ENCODE assay signal across 11 mouse cellular contexts in the genomic region with DNA sequence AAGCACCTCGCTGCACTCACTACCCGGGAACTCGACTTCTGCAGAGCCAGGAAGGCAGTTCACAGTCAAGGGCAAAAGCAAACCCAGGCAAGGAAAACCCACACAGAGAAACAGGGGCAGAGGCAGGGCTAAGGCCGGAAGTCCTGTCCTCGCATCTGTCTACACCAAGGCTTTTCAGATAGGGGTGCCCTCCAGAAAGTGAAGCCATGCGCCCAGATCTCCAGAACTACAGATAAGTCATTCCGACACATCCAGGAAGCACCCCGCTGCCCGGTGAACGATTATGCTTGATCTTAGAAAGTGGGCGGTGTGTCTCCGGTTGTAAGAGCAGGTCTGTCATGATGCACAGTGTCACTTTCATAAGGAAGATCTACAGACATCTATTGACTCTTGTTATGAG.
DNase-seq lines count a peak whose midpoint lies in the region; ATAC-seq and TF ChIP-seq lines count a peak whose summit lies in the region.
"Had no signal": no experiment of that assay in that cellular context is flagged by ENCODE, and none has a peak within 500 bp of the region (broad histone marks: within the 10 kb centered on the region; RNA-seq: fewer than 3 reads in every experiment).

No protein-coding gene starts in this region.

- no peaks in the 10 kb centered on the region for H3K9me3 ChIP-seq in heart, embryonic 10.5 days
- H3K9me3 ChIP-seq in midbrain, embryonic 14.5 days (ENCODE audit: control insufficient read depth, low read length): no peaks in the 10 kb centered on the region
- no peaks in the 10 kb centered on the region for H3K9me3 ChIP-seq in midbrain, embryonic 10.5 days (replicated peaks)
- no peaks in the 10 kb centered on the region for H3K9me3 ChIP-seq in kidney, embryonic 14.5 days (ENCODE audit: control insufficient read depth, low read length)
- H3K9me3 ChIP-seq: embryonic facial prominence, embryonic 13.5 days; G1E; liver, embryonic 13.5 days had no signal

- H3K4me3 ChIP-seq in heart, embryonic 10.5 days: peak overlapping the region; percentile 33
- no peak overlapping the region; the same call in 1 of the 2 replicates for H3K4me3 ChIP-seq in midbrain, embryonic 14.5 days (replicated peaks; ENCODE audit: low read depth, low read length)
- no peak overlapping the region for H3K4me3 ChIP-seq in midbrain, embryonic 10.5 days
- H3K4me3 ChIP-seq in small intestine, adult 2 months (ENCODE audit: low read depth, low read length): peak overlapping the region; percentile 61
- H3K4me3 ChIP-seq in kidney, embryonic 14.5 days (ENCODE audit: low read length): no peak overlapping the region
- H3K4me3 ChIP-seq: liver, embryonic 13.5 days had no signal

- H3K27me3 ChIP-seq in heart, embryonic 10.5 days (ENCODE audit: insufficient read depth, poor library complexity, severe bottlenecking): no peaks in the 10 kb centered on the region
- H3K27me3 ChIP-seq in midbrain, embryonic 14.5 days (ENCODE audit: control insufficient read depth, insufficient read depth, low read length): no peaks in the 10 kb centered on the region
- peaks cover 25% of the 10 kb centered on the region for H3K27me3 ChIP-seq in midbrain, embryonic 10.5 days (ENCODE audit: low read depth, poor library complexity, severe bottlenecking)
- H3K27me3 ChIP-seq in small intestine, adult 2 months (ENCODE audit: control insufficient read depth, insufficient read depth, low read length): no peaks in the 10 kb centered on the region
- no peaks in the 10 kb centered on the region for H3K27me3 ChIP-seq in kidney, embryonic 14.5 days (ENCODE audit: control insufficient read depth, insufficient read depth, low read length)

- no peak for DNase-seq in heart, embryonic 10.5 days (ENCODE audit: low spot score)
- DNase-seq in heart, adult 9 months (ENCODE audit: low spot score in 2 of 2): no peak
- no peak for DNase-seq in midbrain, embryonic 14.5 days
- no peak for DNase-seq in midbrain, embryonic 10.5 days (ENCODE audit: low spot score)
- peak; percentile 33 to 57 for DNase-seq in cerebellum, postnatal 36 days
- no peak for DNase-seq in kidney, postnatal 4 days
- DNase-seq: liver, embryonic 13.5 days had no signal

- no peaks in the 10 kb centered on the region for H3K36me3 ChIP-seq in heart, embryonic 10.5 days
- H3K36me3 ChIP-seq in midbrain, embryonic 14.5 days (ENCODE audit: control insufficient read depth, insufficient read depth, low read length): no peaks in the 10 kb centered on the region
- H3K36me3 ChIP-seq in midbrain, embryonic 10.5 days: no peaks in the 10 kb centered on the region
- peaks cover 7% of the 10 kb centered on the region; the same call in 1 of the 2 replicates for H3K36me3 ChIP-seq in small intestine, adult 2 months (ENCODE audit: control insufficient read depth, insufficient read depth, low read length)
- H3K36me3 ChIP-seq in kidney, embryonic 14.5 days (ENCODE audit: control insufficient read depth, insufficient read depth, low read length): no peaks in the 10 kb centered on the region
- H3K36me3 ChIP-seq: embryonic facial prominence, embryonic 13.5 days; G1E; liver, embryonic 13.5 days had no signal

- peak overlapping the region; percentile 64 for H3K4me2 ChIP-seq in midbrain, embryonic 14.5 days (ENCODE audit: low read length)
- no peak overlapping the region for H3K4me2 ChIP-seq in kidney, embryonic 14.5 days (replicated peaks; ENCODE audit: low read depth, low read length)
- H3K4me2 ChIP-seq: liver, embryonic 13.5 days had no signal

- ATAC-seq in midbrain, embryonic 14.5 days (ENCODE audit: low FRiP score, low TSS enrichment): no peak
- ATAC-seq in kidney, embryonic 14.5 days (ENCODE audit: low FRiP score, low TSS enrichment): no peak

- 36% methylated on average over 12 of the region's 12 CpGs for WGBS in heart, embryonic 10.5 days
- WGBS in midbrain, embryonic 14.5 days: 88% methylated on average over 12 of the region's 12 CpGs
- WGBS in midbrain, embryonic 10.5 days: 83% methylated on average over 12 of the region's 12 CpGs
- WGBS in small intestine, adult 2 months: 19% methylated on average over 12 of the region's 12 CpGs
- 79% methylated on average over 12 of the region's 12 CpGs for WGBS in kidney, embryonic 14.5 days

- no peak for TF ChIP-seq POLR2A in small intestine, adult 2 months (IDR thresholded peaks at IDR 0.05; ENCODE audit: low read depth, low read length)

- H3K9ac ChIP-seq in midbrain, embryonic 14.5 days (replicated peaks; ENCODE audit: low read length): no peak overlapping the region
- H3K9ac ChIP-seq in kidney, embryonic 14.5 days (ENCODE audit: low read depth, low read length): no peak overlapping the region
- H3K9ac ChIP-seq: embryonic facial prominence, embryonic 13.5 days; liver, embryonic 13.5 days had no signal

- peak overlapping the region; percentile 63 for H3K27ac ChIP-seq in heart, embryonic 10.5 days
- H3K27ac ChIP-seq in midbrain, embryonic 14.5 days (replicated peaks; ENCODE audit: low read depth, low read length): no peak overlapping the region
- no peak overlapping the region for H3K27ac ChIP-seq in midbrain, embryonic 10.5 days (replicated peaks)
- peak overlapping the region; percentile 100 for H3K27ac ChIP-seq in small intestine, adult 2 months (ENCODE audit: insufficient read depth, low read depth, low read length)
- H3K27ac ChIP-seq in kidney, embryonic 14.5 days (ENCODE audit: low read depth, low read length): no peak overlapping the region
- H3K27ac ChIP-seq: embryonic facial prominence, embryonic 13.5 days; liver, embryonic 13.5 days had no signal

- no peak for TF ChIP-seq CTCF in small intestine, adult 2 months (IDR thresholded peaks at IDR 0.05; ENCODE audit: extremely low read depth, insufficient read length, insufficient replicate concordance, low read depth, low read length)

- H3K4me1 ChIP-seq in heart, embryonic 10.5 days: peaks cover 22% of the 10 kb centered on the region
- H3K4me1 ChIP-seq in midbrain, embryonic 14.5 days (ENCODE audit: control insufficient read depth, insufficient read depth, low read length): 0 out of 2 replicates have a peak, but pooled peaks cover 6% of the 10 kb centered on the region
- H3K4me1 ChIP-seq in midbrain, embryonic 10.5 days: peaks cover 11% of the 10 kb centered on the region
- peaks cover 14% of the 10 kb centered on the region; the same call in 1 of the 2 replicates for H3K4me1 ChIP-seq in small intestine, adult 2 months (ENCODE audit: control insufficient read depth, insufficient read depth, insufficient read length, low read length)
- peaks cover 3% of the 10 kb centered on the region; the same call in 1 of the 2 replicates for H3K4me1 ChIP-seq in kidney, embryonic 14.5 days (ENCODE audit: control insufficient read depth, insufficient read depth, low read length)

Comparison
In these comparisons a context has a peak if more than half of its experiments do, and no peak if none do; other contexts are left out.
1. DNase-seq: peak in cerebellum, postnatal 36 days (2 of 2); none in heart, embryonic 10.5 days (single experiment), heart, adult 9 months (0 of 2), midbrain, embryonic 14.5 days (single experiment), midbrain, embryonic 10.5 days (single experiment) and kidney, postnatal 4 days (0 of 2).
2. H3K27ac ChIP-seq: peak in heart, embryonic 10.5 days (single experiment) and small intestine, adult 2 months (single experiment); none in midbrain, embryonic 14.5 days (single experiment), midbrain, embryonic 10.5 days (single experiment) and kidney, embryonic 14.5 days (single experiment).
3. H3K4me3 ChIP-seq: peak in heart, embryonic 10.5 days (single experiment) and small intestine, adult 2 months (single experiment); none in midbrain, embryonic 14.5 days (single experiment), midbrain, embryonic 10.5 days (single experiment) and kidney, embryonic 14.5 days (single experiment).